Mouse (Mus musculus) brain, embryonic 14.5 days (tissue): Measurements from ENCODE around the gene Zfp811. TPM values are rescaled to one million over a fixed set of nuclear protein-coding genes. Genes with fewer than 3 reads are reported as not detected.
"Not testable (repeated sequence)": the region's sequence is repeated elsewhere in the genome, so short reads cannot be mapped to it uniquely, and the experiment has no call there.

Experiments
- DNase-seq: peaks from one replicate; pipeline ENCODE4 v3.0.0-alpha.2; 2011; ENCODE audit warnings: low read depth
- CTCF ChIP-seq: fragments of 200-500 bp; IDR thresholded peaks from 2 replicates; pipeline ENCODE4 v1.5.1; 2012; ENCODE audit warnings: inconsistent platforms, mild to moderate bottlenecking, moderate library complexity, borderline replicate concordance; ENCODE audit not compliant: insufficient read depth, insufficient read length; ENCODE audit errors: extremely low read depth
- POLR2A ChIP-seq: fragments of 200-500 bp; IDR thresholded peaks from 2 replicates; pipeline ENCODE4 v1.6.1; 2012; ENCODE audit warnings: mild to moderate bottlenecking, inconsistent platforms, borderline replicate concordance; ENCODE audit not compliant: poor library complexity, insufficient read depth, insufficient read length, severe bottlenecking; ENCODE audit errors: extremely low read depth
- polyA plus RNA-seq: library from polyadenylated mRNA; depleted of rRNA; stranded (reverse); fragments of >200 nt; gene quantifications from 2 replicates; pipeline ENCODE4 v1.2.3, GENCODE M21; 2012; rRNA removed

Gene Zfp811
- polyA plus RNA-seq, result 21.9 and 40.7 TPM in 2 replicates

DNA sequence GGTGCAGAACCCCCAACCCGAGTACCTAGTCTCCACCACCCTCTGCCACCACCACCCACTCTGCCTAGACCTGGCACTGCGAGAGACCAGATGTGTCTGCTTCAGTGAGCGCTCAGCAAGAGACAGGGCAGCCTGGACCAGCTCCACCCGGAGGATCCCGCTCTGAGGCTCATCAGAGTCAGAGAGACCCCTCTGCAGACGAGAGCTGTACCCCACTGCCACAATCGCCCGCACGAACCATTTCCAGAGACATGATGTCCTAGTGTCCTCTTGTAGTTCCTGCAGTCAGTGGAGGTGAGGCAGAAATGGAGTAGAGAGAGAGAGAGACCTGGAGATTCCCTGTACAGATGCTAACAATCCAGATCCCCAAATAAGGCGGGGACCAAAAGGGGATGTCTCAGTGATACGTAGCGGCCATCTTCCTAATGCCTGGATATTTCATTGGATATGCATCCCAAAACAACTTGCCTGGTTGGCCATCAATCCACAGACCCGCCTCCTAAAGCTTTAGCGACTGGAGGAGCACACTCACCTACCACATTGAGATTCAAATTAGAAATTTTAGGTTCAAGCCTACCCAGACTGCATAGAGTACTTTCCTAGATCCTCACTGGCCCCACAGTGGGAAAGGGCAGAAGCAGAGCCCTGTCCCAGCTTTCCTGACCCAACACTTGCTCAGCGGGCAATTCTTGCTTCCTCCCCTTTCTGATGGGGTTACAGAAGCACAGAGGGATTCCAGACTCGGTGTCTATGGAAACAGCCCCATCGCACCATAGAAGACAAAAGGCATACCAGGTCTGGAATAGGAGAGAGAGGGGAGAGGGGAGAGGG, at the start of gene Zfp811:
TSS of gene Zfp811 (minus strand) at position 388 of the 831 bp plus-strand sequence.
- DNase-seq, result peak; percentile 96
- no peak; the same call in 1 of the 2 replicates for TF ChIP-seq POLR2A
- TF ChIP-seq CTCF, result no peak

DNA sequence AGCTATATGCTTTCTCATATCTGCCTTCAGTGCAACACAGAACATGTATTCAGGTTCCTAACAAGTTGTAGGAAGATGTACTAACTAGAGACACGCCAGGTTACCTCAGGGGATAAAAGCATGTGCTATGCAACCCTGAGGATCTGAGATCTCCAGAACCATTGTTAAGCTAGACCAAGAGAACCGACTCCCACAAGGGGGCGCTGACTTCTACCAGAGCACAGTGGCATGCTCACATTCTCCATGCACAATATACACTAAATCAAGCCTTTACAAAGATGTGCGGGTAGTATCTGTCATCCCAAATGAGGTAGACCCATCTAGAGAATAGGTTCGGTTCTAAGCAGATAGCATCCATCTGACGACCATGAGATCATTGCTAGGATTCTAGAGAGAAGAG, 47.0 kb upstream of the Zfp811 start:
- DNase-seq, result not testable (repeated sequence)

DNA sequence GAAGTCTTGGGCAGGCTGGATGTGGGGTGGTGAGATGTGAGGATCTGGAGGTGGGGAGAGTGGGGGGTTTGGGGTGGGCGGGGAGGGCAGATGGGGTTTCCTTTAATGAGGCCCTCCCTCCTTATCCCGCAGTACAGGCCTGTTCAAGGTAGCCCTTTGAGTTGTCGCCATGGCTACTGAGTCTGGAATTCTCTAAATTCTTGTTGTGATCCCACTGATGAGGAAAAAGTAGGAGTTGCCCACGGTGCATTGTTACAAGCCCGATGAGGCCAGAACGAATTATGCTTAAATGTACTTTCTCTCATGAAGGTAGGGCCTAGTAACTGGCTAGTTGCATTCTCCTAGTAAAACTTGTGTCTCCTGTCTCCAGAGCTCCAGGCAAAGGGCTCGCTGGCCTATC, 41.9 kb upstream of the Zfp811 start:
- peak; percentile 40 for DNase-seq
- TF ChIP-seq POLR2A (no peak), CTCF (no peak)

DNA sequence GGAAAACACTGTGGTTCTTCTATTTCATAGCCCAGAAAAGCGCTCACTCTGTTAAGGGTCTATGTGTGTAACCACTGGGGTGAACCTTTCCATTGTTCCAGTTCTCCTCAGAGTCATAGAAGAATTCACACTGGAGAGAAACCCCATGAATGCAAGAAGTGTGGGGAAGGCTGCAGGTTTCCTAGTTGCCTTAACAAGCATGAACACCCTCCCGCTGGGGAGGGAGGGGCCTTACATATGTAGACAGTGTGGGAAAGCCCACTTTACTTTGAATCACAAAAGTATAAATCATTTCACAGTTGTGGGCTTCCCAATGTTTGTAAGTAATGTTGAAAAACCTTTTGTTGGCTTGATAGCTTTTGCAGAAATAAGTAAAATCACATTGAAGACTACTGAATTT, 31.7 kb upstream of the Zfp811 start:
- TF ChIP-seq POLR2A, result no peak
- no peak for TF ChIP-seq CTCF
- peak; percentile 15 for DNase-seq

DNA sequence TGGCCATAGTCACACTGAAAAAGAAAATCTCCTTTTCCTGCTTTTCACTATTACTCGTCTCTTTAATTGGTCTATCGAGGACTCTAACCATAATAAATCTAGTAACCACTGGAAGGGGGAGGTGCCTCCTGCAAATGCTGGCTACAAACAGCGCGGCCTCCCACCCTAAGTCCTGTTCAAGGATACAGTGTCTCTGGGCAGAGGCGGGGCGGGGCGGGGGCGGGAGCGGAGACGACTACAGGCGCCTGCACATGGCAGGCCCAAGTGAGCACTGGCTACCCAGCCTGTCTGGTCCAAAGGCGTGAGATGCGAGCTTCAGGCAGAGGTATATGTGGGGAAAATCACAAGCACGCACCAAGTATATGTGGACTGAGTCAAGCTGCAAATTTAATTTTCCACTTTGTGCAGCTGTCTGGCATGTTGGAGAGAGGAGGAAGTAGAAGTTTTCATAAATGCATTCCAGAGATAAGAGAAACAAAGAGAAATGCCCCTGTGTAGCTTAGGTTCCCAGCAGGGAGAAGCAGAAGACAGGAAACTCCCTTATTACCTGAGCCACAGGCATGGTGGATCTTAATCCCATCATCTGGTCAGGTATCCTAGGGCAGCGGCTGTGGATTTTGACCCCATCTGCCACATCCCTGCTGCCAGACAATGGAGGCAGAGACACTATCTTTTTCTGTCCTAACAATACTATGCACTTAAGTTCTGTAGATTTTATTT, 29.5 kb upstream of the Zfp811 start:
- DNase-seq, result peak; percentile 11
- TF ChIP-seq POLR2A (no peak), CTCF (no peak)

DNA sequence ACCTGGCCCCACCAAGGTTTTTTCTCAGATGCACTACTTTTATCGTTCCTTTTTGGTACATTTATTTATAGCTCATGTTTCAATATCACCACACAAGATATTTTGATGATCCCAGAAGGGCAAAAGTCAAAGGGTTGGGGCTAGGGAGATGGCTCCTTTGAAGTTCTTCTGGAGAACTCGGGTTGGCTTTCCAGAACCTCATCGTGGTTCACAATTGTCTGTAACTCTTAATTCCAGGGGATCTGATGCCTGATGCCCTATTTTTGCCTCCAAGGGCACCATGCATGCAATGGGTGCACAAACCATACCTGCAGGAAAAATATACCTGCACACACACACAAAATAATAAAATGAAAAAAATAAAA, 20.7 kb upstream of the Zfp811 start:
- no peak for DNase-seq
- TF ChIP-seq POLR2A, result no peak
- TF ChIP-seq CTCF, result no peak

DNA sequence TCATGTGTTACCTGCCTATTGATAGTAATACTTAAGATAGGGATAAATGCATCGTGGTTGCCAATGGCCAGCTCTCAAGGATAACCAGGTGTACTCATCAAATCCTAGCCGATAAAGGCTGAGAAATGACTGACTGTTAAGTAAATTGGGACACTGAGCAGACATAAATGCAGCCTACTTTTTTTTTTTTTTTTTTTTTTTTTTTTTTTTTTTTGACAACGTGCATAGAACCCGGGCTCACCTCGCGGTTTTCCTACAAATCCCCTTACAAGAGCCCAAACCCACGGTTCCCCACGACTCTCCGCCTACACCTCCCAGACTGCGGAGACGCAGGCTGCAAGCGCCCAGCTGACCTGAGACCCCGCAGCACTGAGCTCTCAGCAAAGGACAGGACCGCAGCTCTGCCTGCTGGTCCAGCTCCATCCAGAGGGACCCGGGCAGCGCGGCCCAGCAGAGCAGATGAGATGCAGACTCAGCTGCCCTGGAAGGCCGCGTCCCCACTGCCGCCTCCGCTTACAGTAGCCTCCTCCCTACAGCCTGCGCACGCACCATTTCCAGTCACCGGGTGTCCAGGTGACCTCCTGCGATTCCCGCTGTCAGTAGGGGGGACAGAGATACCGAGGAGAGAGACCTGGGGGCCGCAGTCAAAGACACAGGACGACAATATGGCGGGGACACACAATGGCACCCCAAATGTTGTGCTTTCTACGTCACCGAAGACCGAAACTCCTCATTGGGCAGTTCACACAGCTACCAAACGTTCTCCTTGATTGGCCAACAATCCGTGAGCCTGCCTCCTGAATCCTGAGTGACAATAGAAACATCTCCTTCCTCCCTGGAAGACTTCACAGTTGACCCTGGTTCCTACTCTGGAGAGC, 20.0 kb upstream of the Zfp811 start, which contains the start of gene Zfp799:
TSS of gene Zfp799 (minus strand) at position 722 of the 878 bp plus-strand sequence.
- DNase-seq, result peak; percentile 97
- TF ChIP-seq POLR2A (peak; percentile 71; the same call in 1 of the 2 replicates), CTCF (no peak)

DNA sequence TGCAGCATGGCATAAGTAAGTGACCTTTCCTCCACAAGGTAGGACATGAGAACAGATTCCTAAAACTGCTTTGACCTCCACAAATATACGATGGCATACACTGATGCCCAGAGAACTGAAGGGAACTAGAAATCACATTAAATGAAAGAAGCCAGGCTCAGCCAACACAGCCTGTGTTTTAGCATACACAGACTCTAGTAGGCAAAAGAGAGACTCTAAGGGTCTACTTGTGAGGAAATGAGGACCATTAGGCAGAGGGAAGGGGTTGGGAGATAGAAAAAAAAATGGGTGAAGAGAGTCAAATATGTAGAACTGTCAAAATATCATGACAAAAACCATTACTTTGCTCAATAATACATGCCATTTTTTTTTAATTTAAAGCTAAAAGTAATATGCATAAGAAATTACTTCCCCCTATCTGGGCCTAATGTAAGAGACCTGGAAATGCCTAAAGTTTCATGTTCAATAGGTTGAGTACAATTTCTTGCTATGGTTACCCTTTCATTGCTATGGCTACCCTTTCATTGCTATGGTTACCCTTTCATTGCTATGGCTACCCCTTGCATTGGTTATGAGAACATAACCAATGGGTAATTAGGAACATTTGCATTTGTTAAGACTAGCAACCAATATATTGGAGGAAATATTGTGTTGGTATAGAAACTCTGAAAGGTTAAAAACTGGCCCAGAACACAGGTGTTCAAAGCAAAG, 6.5 kb upstream of the Zfp811 start:
- DNase-seq, result peak; percentile 77
- TF ChIP-seq CTCF (no peak), POLR2A (no peak)

DNA sequence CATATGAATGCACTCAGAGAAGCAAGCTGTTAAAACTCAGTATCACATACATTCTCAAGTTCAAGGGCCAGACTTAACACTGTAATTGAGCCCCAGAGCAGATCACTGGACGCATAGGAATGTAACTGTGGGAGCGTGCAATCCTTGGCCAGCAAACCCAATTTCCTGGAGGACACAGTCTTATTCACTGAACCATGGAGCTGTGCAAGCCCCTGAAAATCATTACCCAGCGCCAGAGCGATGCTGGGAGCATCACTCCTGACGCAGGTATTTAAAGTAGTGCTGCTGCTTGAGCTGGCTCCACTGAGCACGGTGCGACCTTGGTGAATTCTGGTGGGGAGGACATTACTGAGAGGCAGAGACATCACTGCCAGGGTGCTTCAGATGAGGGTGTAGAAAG, 4.4 kb upstream of the Zfp811 start:
- DNase-seq, result no peak
- TF ChIP-seq POLR2A, result no peak
- no peak for TF ChIP-seq CTCF

DNA sequence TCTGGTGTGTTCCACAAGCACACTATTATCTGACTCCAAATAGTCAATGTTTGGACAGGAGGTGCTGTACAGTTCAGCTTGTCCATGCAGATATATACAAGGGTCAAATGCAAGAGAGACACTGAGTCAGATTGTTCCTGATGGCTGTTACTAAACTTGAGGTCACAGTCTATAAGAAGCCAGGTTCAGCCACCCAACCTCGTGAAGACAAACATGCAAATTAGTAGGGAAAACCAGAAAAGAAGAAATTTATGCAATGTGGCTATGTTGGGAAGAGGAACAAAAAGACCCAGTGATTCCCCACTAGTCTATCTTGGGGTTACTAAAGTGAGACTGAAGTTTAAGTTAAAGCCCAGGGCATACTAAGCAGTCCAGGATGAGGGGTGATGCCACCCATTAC, 917 bp upstream of the Zfp811 start:
- TF ChIP-seq POLR2A (no peak), CTCF (no peak)

More for the DNA sequence above, 917 bp upstream of the Zfp811 start:
- DNase-seq, result no peak
